Mouse (Mus musculus) ES-CJ7 (cell line): ENCODE data around the gene Cntn4.

Experiments
- DNase-seq: peaks from one replicate; pipeline ENCODE4 v3.0.0; 2011; ENCODE audit warnings: low read depth, low spot score

The Cntn4 gene

GRCm38 (mm10) chr6:106078071-106078603 is 400.7 kb downstream of the Cntn4 start:
- DNase-seq: no peak

GRCm38 (mm10) chr6:106078629-106079028 is 401.2 kb downstream of the Cntn4 start:
- no peak for DNase-seq

- no peak for DNase-seq
Measured at GRCm38 (mm10) chr6:106097856-106098255, 420.4 kb downstream of the Cntn4 start.

- peak; percentile 4 for DNase-seq
Measured at GRCm38 (mm10) chr6:106118523-106119081, 441.1 kb downstream of the Cntn4 start.

- DNase-seq: no peak
Measured at GRCm38 (mm10) chr6:106153530-106153929, 476.1 kb downstream of the Cntn4 start.

GRCm38 (mm10) chr6:106155362-106155761 is 477.9 kb downstream of the Cntn4 start:
- no peak for DNase-seq

GRCm38 (mm10) chr6:106177546-106177945 is 500.1 kb downstream of the Cntn4 start:
- no peak for DNase-seq

GRCm38 (mm10) chr6:106181596-106181995 is 504.1 kb downstream of the Cntn4 start:
- DNase-seq: no peak

- DNase-seq: no peak
Measured at GRCm38 (mm10) chr6:106200974-106201373, 523.5 kb downstream of the Cntn4 start.

GRCm38 (mm10) chr6:106207401-106207800 is 529.9 kb downstream of the Cntn4 start:
- DNase-seq: no peak

- DNase-seq: no peak
Measured at GRCm38 (mm10) chr6:106213071-106213470, 535.6 kb downstream of the Cntn4 start.

GRCm38 (mm10) chr6:106237046-106237948 is 559.8 kb downstream of the Cntn4 start:
- DNase-seq: no peak

- DNase-seq: no peak
Measured at GRCm38 (mm10) chr6:106241553-106241952, 564.1 kb downstream of the Cntn4 start.

- DNase-seq: no peak
Measured at GRCm38 (mm10) chr6:106263396-106263795, 585.9 kb downstream of the Cntn4 start.

- no peak for DNase-seq
Measured at GRCm38 (mm10) chr6:106265487-106265886, 588.0 kb downstream of the Cntn4 start.

GRCm38 (mm10) chr6:106266304-106266703 is 588.8 kb downstream of the Cntn4 start:
- no peak for DNase-seq

- DNase-seq: no peak
Measured at GRCm38 (mm10) chr6:106268723-106269122, 591.3 kb downstream of the Cntn4 start.

GRCm38 (mm10) chr6:106277139-106277538 is 599.7 kb downstream of the Cntn4 start:
- DNase-seq: no peak

- no peak for DNase-seq
Measured at GRCm38 (mm10) chr6:106281621-106282020, 604.2 kb downstream of the Cntn4 start.

- DNase-seq: no peak
Measured at GRCm38 (mm10) chr6:106283815-106284214, 606.4 kb downstream of the Cntn4 start.

GRCm38 (mm10) chr6:106299451-106299850 is 622.0 kb downstream of the Cntn4 start:
- no peak for DNase-seq

- no peak for DNase-seq
Measured at GRCm38 (mm10) chr6:106300179-106300578, 622.7 kb downstream of the Cntn4 start.

GRCm38 (mm10) chr6:106302435-106302834 is 625.0 kb downstream of the Cntn4 start:
- DNase-seq: no peak
